Mouse (Mus musculus): ENCODE data around the gene Cnot2.

Cnot2 gene

GRCm38 (mm10) chr10:116473759-116474549, 107.4 kb downstream of the Cnot2 start, which contains the start of gene Kcnmb4:
TSS of gene Kcnmb4 (minus strand) at chr10:116473878.
- peak; percentile 62 for DNase-seq

- DNase-seq = peak; percentile 56
Observed at GRCm38 (mm10) chr10:116473071-116473758, 108.1 kb downstream of the Cnot2 start.

GRCm38 (mm10) chr10:116472579-116472978, 108.7 kb downstream of the Cnot2 start:
- DNase-seq = no peak

GRCm38 (mm10) chr10:116470306-116470925, 110.9 kb downstream of the Cnot2 start:
- peak; percentile 23 for DNase-seq

- DNase-seq = no peak
Observed at GRCm38 (mm10) chr10:116468094-116468493, 113.2 kb downstream of the Cnot2 start.

- no peak for DNase-seq
Observed at GRCm38 (mm10) chr10:116463753-116464345, 117.5 kb downstream of the Cnot2 start.

- DNase-seq = no peak
Observed at GRCm38 (mm10) chr10:116461443-116461842, 119.9 kb downstream of the Cnot2 start.

- DNase-seq = no peak
Observed at GRCm38 (mm10) chr10:116458786-116459185, 122.5 kb downstream of the Cnot2 start.

- DNase-seq = no peak
Observed at GRCm38 (mm10) chr10:116452771-116453170, 128.5 kb downstream of the Cnot2 start.

GRCm38 (mm10) chr10:116450621-116451020, 130.7 kb downstream of the Cnot2 start:
- no peak for DNase-seq

GRCm38 (mm10) chr10:116448166-116448565, 133.1 kb downstream of the Cnot2 start:
- no peak for DNase-seq

- no peak for DNase-seq
Observed at GRCm38 (mm10) chr10:116447176-116447575, 134.1 kb downstream of the Cnot2 start.

- DNase-seq = no peak
Observed at GRCm38 (mm10) chr10:116446040-116446439, 135.3 kb downstream of the Cnot2 start.

- no peak for DNase-seq
Observed at GRCm38 (mm10) chr10:116444826-116445225, 136.5 kb downstream of the Cnot2 start.

- no peak for DNase-seq
Observed at GRCm38 (mm10) chr10:116444371-116444770, 136.9 kb downstream of the Cnot2 start.

- no peak for DNase-seq
Observed at GRCm38 (mm10) chr10:116440946-116441345, 140.4 kb downstream of the Cnot2 start.

- DNase-seq = no peak
Observed at GRCm38 (mm10) chr10:116440088-116440487, 141.2 kb downstream of the Cnot2 start.

GRCm38 (mm10) chr10:116435455-116435854, 145.9 kb downstream of the Cnot2 start:
- DNase-seq = no peak

Measured in cerebellum, adult 11 months (tissue).